Mouse (Mus musculus) cerebellum, adult 2 months (tissue): ENCODE measurements around the gene Ptpn3.

Source experiments
- CTCF ChIP-seq: fragments of 200-500 bp; IDR thresholded peaks from 2 replicates; pipeline ENCODE4 v1.5.1; 2011; ENCODE audit warnings: low read depth, mild to moderate bottlenecking, control low read depth, low read length, moderate library complexity, borderline replicate concordance; ENCODE audit not compliant: insufficient read depth
- POLR2A ChIP-seq: fragments of 200-500 bp; IDR thresholded peaks from 2 replicates; pipeline ENCODE4 v1.6.1; 2011; ENCODE audit warnings: low read length, control low read depth, borderline replicate concordance; ENCODE audit not compliant: insufficient read depth

- TF ChIP-seq CTCF: no peak
- TF ChIP-seq POLR2A: no peak
These were observed 18.4 kb downstream of the Ptpn3 start for GRCm38 (mm10) chr4:57283189-57283588.
